Mouse (Mus musculus) CH12.LX (cell line): ENCODE results near the gene Tceal8. TPM values are rescaled to one million over a fixed set of nuclear protein-coding genes. Genes with fewer than 3 reads are reported as not detected.

ENCODE experiments used
- DNase-seq: peaks from one replicate; pipeline ENCODE4 v3.0.0-alpha.2; 2013; ENCODE audit errors: extremely low read depth
- H3K27ac ChIP-seq: 2 replicates; pipeline ENCODE4 v1.5.1; 2012; ENCODE audit warnings: low read depth, mild to moderate bottlenecking, control low read depth, moderate library complexity; ENCODE audit not compliant: insufficient read depth
- H3K27me3 ChIP-seq: replicated peaks from 2 replicates; pipeline ENCODE3; 2012; ENCODE audit warnings: inconsistent platforms
- H3K36me3 ChIP-seq, 2 experiments: replicated peaks in 1 of 2; 2 replicates each; pipeline versions ENCODE3 to v1.6.1; 2012; ENCODE audit warnings: inconsistent platforms in 1 of 2, low read length in 1 of 2, mild to moderate bottlenecking in 1 of 2, mixed read lengths in 1 of 2, moderate library complexity in 1 of 2; ENCODE audit not compliant: control insufficient read depth in 1 of 2, insufficient read depth in 1 of 2
- H3K4me1 ChIP-seq, 2 experiments: 2 replicates each; pipeline ENCODE4 v1.6.1; 2012; ENCODE audit warnings: inconsistent platforms in 1 of 2, moderate library complexity in 1 of 2; ENCODE audit not compliant: insufficient read depth in 2 of 2, control insufficient read depth in 1 of 2
- H3K4me2 ChIP-seq: 2 replicates; pipeline ENCODE4 v1.6.1; 2012; ENCODE audit warnings: low read depth, mild to moderate bottlenecking, control low read depth; ENCODE audit not compliant: poor library complexity, insufficient read depth, severe bottlenecking
- H3K4me3 ChIP-seq, 3 experiments: fragments of 150-350 bp in 1 of 3; sonication (generic) in 1 of 3; replicated peaks in 1 of 3; 2 replicates each; pipeline versions ENCODE3 to v1.5.1; 2011 to 2012; ENCODE audit warnings: low read depth in 2 of 3, low read length in 2 of 3, mild to moderate bottlenecking in 2 of 3, moderate library complexity in 2 of 3, control low read depth in 1 of 3, improper control_type of control experiment in 1 of 3, inconsistent platforms in 1 of 3, mixed read lengths in 1 of 3; ENCODE audit not compliant: poor library complexity in 1 of 3
- H3K79me2 ChIP-seq: replicated peaks from 2 replicates; pipeline ENCODE4 v1.6.1; 2012; ENCODE audit warnings: mild to moderate bottlenecking, moderate library complexity; ENCODE audit not compliant: control insufficient read depth, poor library complexity, insufficient read depth, severe bottlenecking; ENCODE audit errors: extremely low read depth
- H3K9ac ChIP-seq: 2 replicates; pipeline ENCODE4 v1.6.1; 2012; ENCODE audit warnings: low read depth, mild to moderate bottlenecking, control low read depth, moderate library complexity; ENCODE audit not compliant: insufficient read depth
- H3K9me3 ChIP-seq: replicated peaks from 2 replicates; pipeline ENCODE3; 2012; ENCODE audit warnings: low read length, inconsistent platforms, mixed read lengths
- BHLHE40 ChIP-seq: IDR thresholded peaks from 2 replicates; pipeline ENCODE4 v1.6.1; 2011; ENCODE audit warnings: mild to moderate bottlenecking, low read depth, low read length, improper control_type of control experiment
- E2F4 ChIP-seq: IDR thresholded peaks from 2 replicates; pipeline ENCODE4 v1.6.1; 2011; ENCODE audit warnings: low read depth, low read length, improper control_type of control experiment; ENCODE audit not compliant: insufficient replicate concordance
- GABPA ChIP-seq: IDR thresholded peaks from 2 replicates; pipeline ENCODE4 v1.6.1; 2012; ENCODE audit warnings: low read depth, low read length, improper control_type of control experiment, inconsistent platforms; ENCODE audit not compliant: insufficient replicate concordance
- HCFC1 ChIP-seq: IDR thresholded peaks from 2 replicates; pipeline ENCODE4 v1.6.1; 2012; ENCODE audit warnings: low read depth, mild to moderate bottlenecking, inconsistent platforms, low read length, improper control_type of control experiment
- MXI1 ChIP-seq: IDR thresholded peaks from 2 replicates; pipeline ENCODE4 v1.6.1; 2011; ENCODE audit warnings: mild to moderate bottlenecking, low read depth, low read length, improper control_type of control experiment
- MYC ChIP-seq: IDR thresholded peaks from 2 replicates; pipeline ENCODE4 v1.6.1; 2011; ENCODE audit warnings: low read depth, mild to moderate bottlenecking, improper control_type of control experiment, low read length
- NELFE ChIP-seq: IDR thresholded peaks from 2 replicates; pipeline ENCODE4 v1.6.1; 2011; ENCODE audit warnings: low read depth, low read length, improper control_type of control experiment
- TCF12 ChIP-seq: IDR thresholded peaks from 2 replicates; pipeline ENCODE4 v1.6.1; 2014; ENCODE audit warnings: low read depth, mild to moderate bottlenecking, inconsistent platforms, low read length, improper control_type of control experiment
- UBTF ChIP-seq: IDR thresholded peaks from 2 replicates; pipeline ENCODE4 v1.6.1; 2012; ENCODE audit warnings: low read depth, mild to moderate bottlenecking, inconsistent platforms, low read length, improper control_type of control experiment, moderate library complexity
- USF2 ChIP-seq: conservative IDR thresholded peaks from 2 replicates; pipeline ENCODE4 v1.6.1; 2011; ENCODE audit warnings: low read depth, low read length, improper control_type of control experiment
- ZC3H11A ChIP-seq: IDR thresholded peaks from 2 replicates; pipeline ENCODE4 v1.6.1; 2012; ENCODE audit warnings: low read depth, mild to moderate bottlenecking, inconsistent platforms, low read length, improper control_type of control experiment
- ZMIZ1 ChIP-seq: IDR thresholded peaks from 2 replicates; pipeline ENCODE4 v1.6.1; 2012; ENCODE audit warnings: low read depth, mild to moderate bottlenecking, inconsistent platforms, low read length, improper control_type of control experiment
- dilution Hi-C: fragments of 300-500 bp; cut with MboI; formaldehyde crosslinking; loops from 2 replicates; pipeline ENCODE4 v1.14.3; 2020; ENCODE audit warnings: low sequenced_read_pairs; ENCODE audit not compliant: extremely low pct_unique_long_range_greater_than_20kb, extremely low pct_ligation_motif_present
- in situ Hi-C: fragments of 300-500 bp; cut with MboI; formaldehyde crosslinking; loops from 3 replicates; pipeline ENCODE4 v1.14.3; 2019; ENCODE audit warnings: low sequenced_read_pairs, low pct_ligation_motif_present, low pct_unique_long_range_greater_than_20kb, mixed read lengths
- polyA plus RNA-seq: library from polyadenylated mRNA; unstranded; fragments of >175 nt; gene quantifications from 2 replicates; pipeline ENCODE4 v1.2.1, GENCODE M21; 2012; ENCODE audit warnings: low read depth; ENCODE audit not compliant: insufficient read length
- total RNA-seq, 2 experiments: library from RNA; depleted of rRNA; stranded (reverse); fragments of 300-350 nt in 1 of 2; fragments of >200 nt in 1 of 2; gene quantifications; 2 replicates each; pipeline ENCODE4 v1.2.3; 2012 to 2014

Gene Tceal8
- total and polyA plus RNA-seq, 3 experiments, result 0.67 to 5.8 (median 1.3) TPM

- Histone ChIP-seq H3K9ac (peak overlapping the region; percentile 62), H3K36me3 (no peaks in the 10 kb centered on the region), H3K27ac (no peak overlapping the region), H3K4me2 (peak overlapping the region; percentile 52), H3K9me3 (no peaks in the 10 kb centered on the region), H3K4me1 (no peaks in the 10 kb centered on the region)
- no peak for DNase-seq
- no peak for TF ChIP-seq TCF12
- TF ChIP-seq USF2, result no peak
- no peak for TF ChIP-seq NELFE
- TF ChIP-seq HCFC1, result no peak
- TF ChIP-seq BHLHE40, result no peak
- no peak for TF ChIP-seq ZMIZ1
- TF ChIP-seq MXI1, result no peak
- no peak for TF ChIP-seq MYC
- TF ChIP-seq E2F4, result no peak
- TF ChIP-seq GABPA, result no peak
- TF ChIP-seq UBTF, result no peak
- TF ChIP-seq, all 38 proteins: peak for 0
- Histone ChIP-seq H3K27me3 (no peaks in the 10 kb centered on the region), H3K4me3 (peak overlapping the region in 2 of 3 experiments; percentile 34 to 56), H3K79me2 (no peaks in the 10 kb centered on the region)
- in situ Hi-C loops (no loop called here), dilution Hi-C loops (no loop called here)
Observed at GRCm38 (mm10) chrX:136171189-136172117, 689 bp downstream of the Tceal8 start.

GRCm38 (mm10) chrX:136170625-136171024 lies 1.5 kb downstream of the Tceal8 start:
- Histone ChIP-seq H3K36me3 (no peaks in the 10 kb centered on the region), H3K9me3 (no peaks in the 10 kb centered on the region), H3K4me1 (no peaks in the 10 kb centered on the region), H3K27ac (no peak overlapping the region), H3K9ac (no peak overlapping the region), H3K79me2 (no peaks in the 10 kb centered on the region), H3K4me3 (no peak overlapping the region), H3K27me3 (no peaks in the 10 kb centered on the region), H3K4me2 (no peak overlapping the region)
- DNase-seq, result no peak
- dilution Hi-C loops (no loop called here), in situ Hi-C loops (no loop called here)
- TF ChIP-seq NELFE, result no peak
- TF ChIP-seq ZC3H11A, result no peak
